Mouse (Mus musculus) neural tube, embryonic 12.5 days (tissue): ENCODE measurements around the gene Parp4. TPM values are rescaled to one million over a fixed set of nuclear protein-coding genes. Genes with fewer than 3 reads are reported as not detected.
A peak's percentile ranks its signal among the peaks of the same experiment; 100 is the strongest.

Experiments
- ATAC-seq: fragments of 200-750 bp; cut with Nextera tagmentation; 2 replicates; pipeline ENCODE4 v1.8.0; 2017; ENCODE audit warnings: low read depth, mild to moderate bottlenecking, moderate TSS enrichment, moderate library complexity; ENCODE audit not compliant: low FRiP score
- H3K27ac ChIP-seq: fragments of 300-500 bp; sonication (generic); 2 replicates; pipeline ENCODE4 v1.5.1; 2016
- H3K27me3 ChIP-seq: fragments of 300-500 bp; sonication (generic); replicated peaks from 2 replicates; pipeline ENCODE4 v1.6.1; 2016; ENCODE audit warnings: mild to moderate bottlenecking
- H3K36me3 ChIP-seq: fragments of 300-500 bp; sonication (generic); 2 replicates; pipeline ENCODE4 v1.6.1; 2016; ENCODE audit warnings: mild to moderate bottlenecking
- H3K4me1 ChIP-seq: fragments of 300-500 bp; sonication (generic); 2 replicates; pipeline ENCODE4 v1.6.1; 2016
- H3K4me2 ChIP-seq: fragments of 300-500 bp; sonication (generic); replicated peaks from 2 replicates; pipeline ENCODE4 v1.6.1; 2016; ENCODE audit warnings: mild to moderate bottlenecking
- H3K4me3 ChIP-seq: fragments of 300-500 bp; sonication (generic); 2 replicates; pipeline ENCODE4 v1.5.1; 2016
- H3K9ac ChIP-seq: fragments of 300-500 bp; sonication (generic); 2 replicates; pipeline ENCODE4 v1.6.1; 2016; ENCODE audit warnings: mild to moderate bottlenecking
- H3K9me3 ChIP-seq: fragments of 300-500 bp; sonication (generic); 2 replicates; pipeline ENCODE4 v1.6.1; 2016; ENCODE audit warnings: mild to moderate bottlenecking
- WGBS: fragments of 180-500 bp; shearing (Covaris S2); methylation state at CpG from one replicate; pipeline ENCODE4 v1.1.7; 2016; 5-methylcytosine and 5-hydroxymethylcytosine counted together
- polyA plus RNA-seq: library from polyadenylated mRNA; unstranded; fragments of >200 nt; fragmentation: Nextera tagmentation; extraction: Ambion mirVana; gene quantifications from 2 replicates; pipeline ENCODE4 v1.2.1, GENCODE M21; 2016

Parp4 gene
- polyA plus RNA-seq, 1 experiment from 2014 or later: 1.3 TPM

DNA sequence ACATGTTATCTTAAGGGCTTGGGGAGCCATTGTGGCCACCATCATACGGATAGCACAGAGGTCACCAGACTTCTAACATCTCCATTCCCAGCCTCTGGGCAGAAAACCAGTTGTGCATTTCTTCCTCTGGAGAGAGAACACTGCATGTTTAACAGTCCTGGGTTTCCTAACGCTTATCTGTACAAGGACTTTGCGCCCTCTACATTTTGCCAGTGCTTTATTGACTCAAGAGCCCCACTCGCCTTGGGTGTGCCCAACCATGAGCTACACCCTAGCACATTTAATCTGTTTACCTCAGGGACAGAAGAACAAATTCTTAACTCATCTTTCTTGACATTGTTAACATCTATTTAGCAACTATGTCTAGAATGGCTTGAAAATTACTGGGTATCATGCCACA, 50.8 kb downstream of the Parp4 start:
- H3K27ac ChIP-seq: no peak overlapping the region
- H3K27me3 ChIP-seq: no peaks in the 10 kb centered on the region
- no peak overlapping the region for H3K4me3 ChIP-seq
- H3K36me3 ChIP-seq: no peaks in the 10 kb centered on the region
- no peak for ATAC-seq
- 92% methylated on average over 4 of the region's 4 CpGs for WGBS
- H3K9me3 ChIP-seq: no peaks in the 10 kb centered on the region
- no peak overlapping the region for H3K4me2 ChIP-seq
- no peaks in the 10 kb centered on the region for H3K4me1 ChIP-seq
- H3K9ac ChIP-seq: no peak overlapping the region

DNA sequence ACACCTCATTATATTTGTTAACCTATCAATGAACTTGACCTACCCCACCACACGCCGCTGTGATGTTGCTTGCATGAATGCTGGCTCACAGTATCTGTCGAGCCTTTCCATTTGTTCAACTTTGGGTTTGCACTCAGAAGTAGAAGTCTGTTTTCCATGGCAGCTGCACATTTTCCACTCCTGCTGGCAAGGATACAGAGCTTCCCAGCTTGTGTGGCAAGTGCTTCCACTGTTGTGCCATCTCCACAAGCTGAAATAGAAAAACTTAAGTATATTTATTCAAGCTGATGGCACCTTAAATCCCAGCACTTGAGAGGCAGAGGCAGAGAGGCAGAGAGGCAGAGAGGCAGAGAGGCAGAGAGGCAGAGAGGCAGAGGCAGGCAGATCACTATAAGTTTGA, 52.9 kb downstream of the Parp4 start:
- no peaks in the 10 kb centered on the region for H3K4me1 ChIP-seq
- no peak overlapping the region for H3K4me3 ChIP-seq
- no peak overlapping the region for H3K4me2 ChIP-seq
- no peaks in the 10 kb centered on the region for H3K36me3 ChIP-seq
- 93% methylated on average over 3 of the region's 3 CpGs for WGBS
- H3K9ac ChIP-seq: no peak overlapping the region
- H3K9me3 ChIP-seq: no peaks in the 10 kb centered on the region
- no peak for ATAC-seq
- H3K27ac ChIP-seq: no peak overlapping the region
- H3K27me3 ChIP-seq: no peaks in the 10 kb centered on the region

- Histone ChIP-seq H3K36me3 (no peaks in the 10 kb centered on the region), H3K4me1 (no peaks in the 10 kb centered on the region), H3K9me3 (no peaks in the 10 kb centered on the region), H3K4me3 (no peak overlapping the region), H3K4me2 (no peak overlapping the region), H3K9ac (no peak overlapping the region), H3K27me3 (no peaks in the 10 kb centered on the region), H3K27ac (no peak overlapping the region)
- ATAC-seq: no peak
- WGBS: 93% methylated on average over 2 of the region's 2 CpGs
Measured at GRCm38 (mm10) chr14:56631109-56631508, 55.7 kb downstream of the Parp4 start.

DNA sequence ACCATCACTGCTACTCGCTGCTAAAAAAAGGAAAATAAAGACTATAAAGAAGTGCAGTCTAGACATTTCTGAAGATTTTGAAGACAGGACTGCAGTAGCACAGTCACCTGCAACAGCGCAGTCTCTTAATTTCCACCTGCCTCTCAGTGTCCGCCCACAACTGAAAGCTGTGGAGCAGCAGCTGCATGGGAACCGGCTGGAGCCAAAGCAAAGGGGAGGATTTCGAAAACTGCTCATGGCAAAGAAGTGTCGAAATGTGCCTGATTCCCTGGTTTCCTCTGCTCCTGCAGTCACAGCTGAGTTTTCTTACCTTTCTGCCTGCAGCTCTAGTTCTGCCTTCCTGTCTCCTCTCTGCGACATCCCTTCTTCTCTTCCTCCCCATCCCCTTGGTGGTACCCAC, 71.8 kb downstream of the Parp4 start:
- Histone ChIP-seq H3K4me3 (no peak overlapping the region), H3K9ac (no peak overlapping the region), H3K27me3 (no peaks in the 10 kb centered on the region), H3K27ac (no peak overlapping the region), H3K36me3 (no peaks in the 10 kb centered on the region), H3K9me3 (no peaks in the 10 kb centered on the region), H3K4me2 (no peak overlapping the region), H3K4me1 (no peaks in the 10 kb centered on the region)
- ATAC-seq: no peak
- WGBS: 62% methylated on average over 7 of the region's 7 CpGs

- Histone ChIP-seq H3K9me3 (no peaks in the 10 kb centered on the region), H3K27ac (no peak overlapping the region), H3K27me3 (no peaks in the 10 kb centered on the region), H3K9ac (no peak overlapping the region), H3K4me2 (no peak overlapping the region), H3K4me3 (no peak overlapping the region), H3K4me1 (no peaks in the 10 kb centered on the region), H3K36me3 (no peaks in the 10 kb centered on the region)
- no peak for ATAC-seq
Measured at GRCm38 (mm10) chr14:56649448-56649847, 74.0 kb downstream of the Parp4 start.

DNA sequence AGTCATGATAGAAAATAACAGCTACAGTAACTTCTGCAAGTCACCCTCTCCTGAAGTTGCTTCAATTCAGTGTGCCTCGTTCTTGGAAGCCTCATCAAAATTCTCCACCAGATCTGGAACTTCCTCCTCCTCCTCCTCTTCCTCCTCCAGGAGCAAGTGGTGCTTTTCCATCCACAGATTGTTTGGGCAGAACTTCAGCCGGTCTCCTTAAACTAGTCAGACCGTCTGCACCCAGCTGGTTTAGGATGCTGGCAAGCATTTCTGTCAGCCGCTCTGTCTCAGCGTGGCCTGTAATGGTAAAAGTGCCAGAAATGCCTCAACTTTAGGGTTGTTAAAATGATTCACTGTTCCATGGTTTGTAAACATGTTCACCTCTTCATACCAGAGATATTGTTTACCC, 90.2 kb downstream of the Parp4 start:
- H3K4me2 ChIP-seq: no peak overlapping the region
- no peaks in the 10 kb centered on the region for H3K36me3 ChIP-seq
- no peak overlapping the region for H3K4me3 ChIP-seq
- H3K4me1 ChIP-seq: peaks cover 15% of the 10 kb centered on the region
- H3K27ac ChIP-seq: no peak overlapping the region
- H3K9ac ChIP-seq: no peak overlapping the region
- no peaks in the 10 kb centered on the region for H3K9me3 ChIP-seq
- ATAC-seq: no peak
- no peaks in the 10 kb centered on the region for H3K27me3 ChIP-seq
- 66% methylated on average over 5 of the region's 5 CpGs for WGBS

DNA sequence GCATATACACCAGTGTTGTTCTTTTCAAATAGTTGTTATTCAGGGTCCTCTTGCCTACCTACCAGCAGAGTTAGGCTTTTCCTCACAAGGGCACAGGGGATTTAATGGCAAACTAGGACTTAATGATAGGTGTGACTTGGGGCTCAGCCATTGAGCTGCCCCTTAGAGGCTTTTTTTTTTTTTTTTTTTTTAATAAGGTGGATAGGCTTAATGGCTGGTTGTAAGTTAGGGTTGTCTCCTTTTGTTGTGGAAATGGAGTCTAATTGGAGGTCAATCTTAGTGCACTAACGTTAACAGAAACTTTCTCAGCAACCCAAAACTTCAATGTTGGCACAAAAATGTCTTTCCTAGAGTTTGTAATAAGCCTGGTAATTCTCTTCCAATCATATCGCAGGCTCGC, 91.5 kb downstream of the Parp4 start:
- H3K4me3 ChIP-seq: no peak overlapping the region
- H3K4me2 ChIP-seq: peak overlapping the region; percentile 82; the same call in 1 of the 2 replicates
- no peaks in the 10 kb centered on the region for H3K27me3 ChIP-seq

GRCm38 (mm10) chr14:56667969-56668802, 92.8 kb downstream of the Parp4 start, which contains the start of gene Mphosph8:
Mphosph8 (plus strand) TSS chr14:56668248.
- under 1% methylated on average over 70 of the region's 70 CpGs for WGBS
- H3K27me3 ChIP-seq: no peaks in the 10 kb centered on the region
- H3K4me3 ChIP-seq: peak within 1 kb of the TSS; percentile 84
- peaks cover 15% of the 10 kb centered on the region for H3K4me1 ChIP-seq
- H3K9ac ChIP-seq: peak within 1 kb of the TSS; percentile 82
- H3K36me3 ChIP-seq: peaks cover 7% of the 10 kb centered on the region
- H3K9me3 ChIP-seq: no peaks in the 10 kb centered on the region
- peak within 1 kb of the TSS; percentile 82 for H3K4me2 ChIP-seq
- H3K27ac ChIP-seq: peak within 1 kb of the TSS; percentile 67
- peak; percentile 100 for ATAC-seq

More for the DNA sequence above, 91.5 kb downstream of the Parp4 start:
- Histone ChIP-seq H3K9me3 (no peaks in the 10 kb centered on the region), H3K27ac (no peak overlapping the region), H3K4me1 (peaks cover 15% of the 10 kb centered on the region), H3K9ac (no peak overlapping the region), H3K36me3 (no peaks in the 10 kb centered on the region)
- 68% methylated on average over 3 of the region's 3 CpGs for WGBS
- no peak for ATAC-seq

DNA sequence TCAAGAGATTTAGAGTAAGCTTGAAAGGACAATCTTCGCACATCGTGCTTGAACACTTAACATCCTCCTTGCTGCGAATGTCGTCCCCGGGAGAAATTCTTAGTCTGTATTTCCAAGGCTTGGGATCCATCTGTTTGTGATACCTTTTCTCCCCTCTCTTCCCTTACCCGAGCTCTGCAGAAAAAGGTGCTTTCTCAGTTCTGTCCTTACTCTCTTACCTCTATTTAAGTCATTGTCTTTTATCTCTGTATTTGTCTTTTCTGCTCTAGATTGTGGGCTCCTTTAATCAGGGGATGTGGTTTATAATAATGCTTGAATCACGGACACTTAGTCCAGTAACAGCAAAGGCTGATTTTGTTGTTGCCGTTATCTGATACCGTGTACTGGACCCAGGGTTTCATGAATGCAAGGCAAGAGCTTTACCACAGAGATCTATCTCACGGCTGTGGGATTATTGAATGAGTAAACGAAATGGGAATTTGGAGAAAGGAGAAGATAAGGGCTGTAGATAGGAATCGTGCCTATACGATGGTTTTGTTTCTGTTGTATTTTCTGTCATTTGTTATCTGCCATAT, 93.7 kb downstream of the Parp4 start:
- Histone ChIP-seq H3K9me3 (no peaks in the 10 kb centered on the region), H3K36me3 (peaks cover 14% of the 10 kb centered on the region), H3K4me1 (peaks cover 15% of the 10 kb centered on the region), H3K4me2 (peak overlapping the region; percentile 82), H3K9ac (peak overlapping the region; percentile 82), H3K27ac (no peak overlapping the region), H3K4me3 (peak overlapping the region; percentile 84), H3K27me3 (no peaks in the 10 kb centered on the region)
- ATAC-seq: no peak
- WGBS: 12% methylated on average over 13 of the region's 13 CpGs

GRCm38 (mm10) chr14:56685426-56685825, 110.0 kb downstream of the Parp4 start:
- Histone ChIP-seq H3K9ac (no peak overlapping the region), H3K4me1 (no peaks in the 10 kb centered on the region), H3K27me3 (no peaks in the 10 kb centered on the region), H3K9me3 (no peaks in the 10 kb centered on the region), H3K4me2 (no peak overlapping the region), H3K4me3 (no peak overlapping the region), H3K27ac (no peak overlapping the region), H3K36me3 (peaks cover 56% of the 10 kb centered on the region)
- ATAC-seq: no peak
- WGBS: 31% methylated on average over 1 of the region's 1 CpGs

- no peak overlapping the region for H3K27ac ChIP-seq
- H3K4me1 ChIP-seq: no peaks in the 10 kb centered on the region
- H3K9ac ChIP-seq: no peak overlapping the region
- no peaks in the 10 kb centered on the region for H3K27me3 ChIP-seq
- ATAC-seq: no peak
- peaks cover 77% of the 10 kb centered on the region for H3K36me3 ChIP-seq
- no peak overlapping the region for H3K4me2 ChIP-seq
- H3K4me3 ChIP-seq: no peak overlapping the region
- no peaks in the 10 kb centered on the region for H3K9me3 ChIP-seq
- 100% methylated on average over 1 of the region's 1 CpGs for WGBS
Measured at GRCm38 (mm10) chr14:56689116-56689515, 113.7 kb downstream of the Parp4 start.

- no peak overlapping the region for H3K27ac ChIP-seq
- H3K36me3 ChIP-seq: peaks cover 79% of the 10 kb centered on the region
- ATAC-seq: no peak
- H3K4me1 ChIP-seq: no peaks in the 10 kb centered on the region
- no peak overlapping the region for H3K9ac ChIP-seq
- H3K27me3 ChIP-seq: no peaks in the 10 kb centered on the region
- no peaks in the 10 kb centered on the region for H3K9me3 ChIP-seq
- WGBS: 89% methylated on average over 1 of the region's 1 CpGs
- H3K4me3 ChIP-seq: no peak overlapping the region
- H3K4me2 ChIP-seq: no peak overlapping the region
Measured at GRCm38 (mm10) chr14:56689766-56690165, 114.3 kb downstream of the Parp4 start.

DNA sequence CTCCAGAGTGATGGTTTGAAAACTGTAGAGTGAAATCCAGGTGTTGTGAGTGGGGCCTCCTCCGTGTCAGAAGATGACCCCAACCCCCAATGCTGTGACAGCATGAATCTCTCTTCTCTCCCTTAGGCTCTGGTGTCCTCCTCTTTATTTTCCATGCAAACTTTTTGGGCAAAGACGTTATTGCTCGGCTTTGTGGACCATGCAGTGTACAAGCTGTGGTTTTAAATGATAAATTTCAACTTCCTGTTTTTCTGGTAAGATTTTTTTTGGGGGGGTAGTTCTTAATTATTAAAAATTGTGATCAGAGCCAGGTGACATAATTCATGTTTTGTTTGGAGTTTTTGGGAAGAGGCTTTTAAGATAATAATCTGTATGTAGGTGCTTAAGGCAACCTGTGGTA, 120.1 kb downstream of the Parp4 start:
- Histone ChIP-seq H3K4me3 (no peak overlapping the region), H3K9ac (no peak overlapping the region), H3K4me1 (no peaks in the 10 kb centered on the region), H3K9me3 (no peaks in the 10 kb centered on the region), H3K36me3 (peaks cover 90% of the 10 kb centered on the region), H3K4me2 (no peak overlapping the region), H3K27me3 (no peaks in the 10 kb centered on the region), H3K27ac (no peak overlapping the region)
- 86% methylated on average over 3 of the region's 3 CpGs for WGBS
- no peak for ATAC-seq
